Mouse (Mus musculus) heart, adult 2 months (tissue): Measurements from ENCODE around the gene Agbl4. TPM values are rescaled to one million over a fixed set of nuclear protein-coding genes. Genes with fewer than 3 reads are reported as not detected.
"Not testable (repeated sequence)": the region's sequence is repeated elsewhere in the genome, so short reads cannot be mapped to it uniquely, and the experiment has no call there.

Experiments
- DNase-seq, 2 experiments: peaks; one replicate each; pipeline ENCODE4 v3.0.0; 2021
- H3K27ac ChIP-seq: fragments of 200-600 bp; 2 replicates; pipeline ENCODE4 v1.8.1; 2022
- H3K27me3 ChIP-seq: fragments of 200-500 bp; 2 replicates; pipeline ENCODE4 v1.6.1; 2012; ENCODE audit warnings: mild to moderate bottlenecking, low read length, inconsistent platforms, mixed read lengths; ENCODE audit not compliant: control insufficient read depth, insufficient read depth
- H3K36me3 ChIP-seq: fragments of 200-500 bp; 2 replicates; pipeline ENCODE4 v1.6.1; 2012; ENCODE audit warnings: low read length, inconsistent platforms; ENCODE audit not compliant: control insufficient read depth, insufficient read depth
- H3K4me1 ChIP-seq: fragments of 200-500 bp; 2 replicates; pipeline ENCODE4 v1.6.1; 2011; ENCODE audit warnings: low read length; ENCODE audit not compliant: control insufficient read depth, insufficient read depth
- H3K4me3 ChIP-seq: fragments of 200-600 bp; 2 replicates; pipeline ENCODE4 v1.8.1; 2022
- H3K79me2 ChIP-seq: fragments of 200-500 bp; replicated peaks from 2 replicates; pipeline ENCODE4 v1.6.1; 2012; ENCODE audit warnings: mild to moderate bottlenecking, inconsistent platforms, low read length, moderate library complexity, mixed read lengths; ENCODE audit not compliant: control insufficient read depth, insufficient read depth
- H3K9ac ChIP-seq: fragments of 200-500 bp; 2 replicates; pipeline ENCODE4 v1.6.1; 2012; ENCODE audit warnings: low read depth, mild to moderate bottlenecking, control low read depth, inconsistent platforms, low read length, mixed read lengths
- CTCF ChIP-seq: fragments of 200-600 bp; IDR thresholded peaks from 2 replicates; pipeline ENCODE4 v1.8.1; 2022; ENCODE audit warnings: antibody characterized with exemption, mild to moderate bottlenecking, moderate library complexity
- EP300 ChIP-seq: fragments of 200-500 bp; IDR thresholded peaks from 2 replicates; pipeline ENCODE4 v1.6.1; 2011; ENCODE audit warnings: low read depth, low read length, control low read depth; ENCODE audit not compliant: insufficient read depth
- POLR2A ChIP-seq: fragments of 200-500 bp; IDR thresholded peaks from 2 replicates; pipeline ENCODE4 v1.6.1; 2011; ENCODE audit warnings: mild to moderate bottlenecking, low read depth, low read length, control low read depth; ENCODE audit not compliant: insufficient read depth
- WGBS: fragments of 180-500 bp; shearing (Covaris S2); methylation state at CpG from one replicate; pipeline ENCODE4 v1.1.7; 2018; 5-methylcytosine and 5-hydroxymethylcytosine counted together
- intact Hi-C: fragments of 180-260 bp; cut with DNase I; formaldehyde crosslinking; loops from one replicate; pipeline ENCODE4 v1.15.1; 2025
- polyA plus RNA-seq: library from polyadenylated mRNA; depleted of rRNA; stranded (reverse); fragments of >200 nt; gene quantifications from 2 replicates; pipeline ENCODE4 v1.2.3, GENCODE M21; 2012
- total RNA-seq, 2 experiments: library from RNA; stranded (reverse); gene quantifications; 2 replicates each; pipeline ENCODE4 v1.2.3; 2021

The Agbl4 gene
- total and polyA plus RNA-seq, 3 experiments: 0.08 to 0.39 (median 0.30) TPM

DNA sequence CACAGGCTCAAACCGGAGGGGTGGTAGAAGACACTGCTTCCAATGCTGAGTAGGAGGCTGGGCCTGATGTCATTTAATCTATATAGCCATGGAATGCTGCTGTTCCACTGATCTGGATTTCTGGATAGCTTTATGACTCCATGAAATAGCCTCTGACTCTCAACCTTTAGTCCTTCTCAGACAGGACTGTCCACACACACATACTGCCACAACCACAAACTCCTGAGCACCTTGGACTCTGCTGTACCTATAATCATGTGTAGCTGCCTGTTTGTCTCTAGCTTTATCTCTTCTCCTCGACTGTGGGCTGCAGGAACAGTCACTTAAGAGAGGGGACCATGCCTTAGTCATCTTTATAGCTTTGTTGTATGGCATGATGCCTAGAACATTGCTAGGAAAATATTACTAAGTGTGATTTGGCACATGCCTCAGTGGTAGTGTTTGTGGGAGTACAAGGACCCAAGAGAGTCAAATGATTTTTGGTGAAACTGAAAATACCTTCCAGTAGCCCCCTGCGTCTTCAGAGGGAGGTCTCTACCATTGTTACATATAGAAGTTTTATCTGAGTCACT is 817.8 kb downstream of the Agbl4 start:
- H3K79me2 ChIP-seq: no peaks in the 10 kb centered on the region
- intact Hi-C loops: no loop called here
- no peak for TF ChIP-seq CTCF
- no peak for TF ChIP-seq EP300
- TF ChIP-seq POLR2A: no peak

DNA sequence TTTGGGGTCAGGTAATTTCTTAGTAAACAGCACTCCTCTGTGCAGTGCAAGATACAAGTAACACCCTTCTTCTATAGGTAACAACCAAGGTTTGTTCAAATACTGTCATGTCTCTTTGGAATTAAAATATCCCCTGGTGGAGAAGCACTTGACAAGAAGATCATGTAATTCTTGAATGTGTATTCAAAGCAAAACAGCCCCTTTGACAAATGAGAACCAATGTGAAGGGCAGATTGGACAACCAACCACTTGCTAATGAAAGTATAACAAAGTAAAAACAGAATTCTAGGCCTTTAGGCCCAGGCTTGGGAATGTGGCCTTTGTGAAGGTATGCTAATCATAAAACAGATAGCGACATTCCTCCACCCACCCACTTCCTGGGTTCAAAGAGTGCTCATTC is 821.6 kb downstream of the Agbl4 start:
- intact Hi-C loops, H3K79me2 ChIP-seq, H3K27ac ChIP-seq, H3K27me3 ChIP-seq, DNase-seq, H3K4me1 ChIP-seq, H3K9ac ChIP-seq, H3K4me3 ChIP-seq, H3K36me3 ChIP-seq: not testable (repeated sequence)
- WGBS: 57% methylated on average over 1 of the region's 1 CpGs

More for the DNA sequence above, 817.8 kb downstream of the Agbl4 start:
- Histone ChIP-seq H3K4me1 (no peaks in the 10 kb centered on the region), H3K36me3 (no peaks in the 10 kb centered on the region), H3K4me3 (no peak overlapping the region), H3K27ac (no peak overlapping the region), H3K9ac (no peak overlapping the region), H3K27me3 (no peaks in the 10 kb centered on the region)
- WGBS: 50% methylated on average over 3 of the region's 3 CpGs
- DNase-seq: no peak

DNA sequence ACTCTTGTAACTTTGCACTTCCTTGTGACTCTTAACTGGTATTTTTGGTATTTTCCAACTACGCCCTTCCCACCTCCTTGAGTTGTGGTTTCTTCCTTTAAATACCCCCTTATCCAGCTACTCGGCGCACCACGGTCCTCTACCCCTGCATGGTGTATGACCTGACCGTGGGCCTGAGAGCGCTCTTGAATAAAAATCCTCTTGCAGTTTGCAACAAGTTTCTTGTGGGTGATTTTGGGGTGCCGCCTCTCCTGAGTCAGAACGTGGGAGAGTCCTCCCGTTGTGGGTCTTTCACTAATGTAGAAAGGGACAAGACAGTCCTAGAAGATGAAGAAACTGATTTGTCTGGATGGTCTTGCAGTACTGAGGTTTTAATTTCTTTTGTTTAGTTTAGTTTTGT is 822.1 kb downstream of the Agbl4 start:
- H3K79me2 ChIP-seq, H3K4me1 ChIP-seq, H3K36me3 ChIP-seq, H3K27me3 ChIP-seq, intact Hi-C loops, H3K4me3 ChIP-seq, H3K27ac ChIP-seq, DNase-seq, H3K9ac ChIP-seq: not testable (repeated sequence)
- 86% methylated on average over 9 of the region's 9 CpGs for WGBS

DNA sequence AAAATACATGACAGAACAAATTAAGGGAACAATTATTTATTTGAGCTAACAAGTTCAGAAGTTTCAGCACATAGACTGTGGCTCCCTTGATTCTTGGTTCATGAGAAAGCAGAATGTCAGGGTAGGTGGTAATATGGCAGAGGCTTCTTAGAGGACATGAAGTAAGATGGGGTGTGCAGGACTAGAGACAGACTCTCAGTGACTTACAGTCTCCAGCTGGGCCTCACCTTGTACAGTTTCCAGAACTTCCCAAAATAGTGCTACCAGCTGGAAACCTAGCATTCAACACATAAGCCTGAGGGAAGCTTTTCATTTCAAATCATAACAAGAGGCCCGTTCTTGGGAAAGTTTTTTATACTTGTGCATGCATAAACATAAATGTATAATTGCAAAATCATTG is 836.4 kb downstream of the Agbl4 start:
- no peak for DNase-seq
- intact Hi-C loops: no loop called here
- Histone ChIP-seq H3K27me3 (no peaks in the 10 kb centered on the region), H3K79me2 (no peaks in the 10 kb centered on the region), H3K27ac (no peak overlapping the region), H3K9ac (no peak overlapping the region), H3K36me3 (no peaks in the 10 kb centered on the region), H3K4me1 (no peaks in the 10 kb centered on the region), H3K4me3 (no peak overlapping the region)
- WGBS: 57% methylated on average over 1 of the region's 1 CpGs
- TF ChIP-seq CTCF: no peak
- TF ChIP-seq EP300: no peak
- TF ChIP-seq POLR2A: no peak

DNA sequence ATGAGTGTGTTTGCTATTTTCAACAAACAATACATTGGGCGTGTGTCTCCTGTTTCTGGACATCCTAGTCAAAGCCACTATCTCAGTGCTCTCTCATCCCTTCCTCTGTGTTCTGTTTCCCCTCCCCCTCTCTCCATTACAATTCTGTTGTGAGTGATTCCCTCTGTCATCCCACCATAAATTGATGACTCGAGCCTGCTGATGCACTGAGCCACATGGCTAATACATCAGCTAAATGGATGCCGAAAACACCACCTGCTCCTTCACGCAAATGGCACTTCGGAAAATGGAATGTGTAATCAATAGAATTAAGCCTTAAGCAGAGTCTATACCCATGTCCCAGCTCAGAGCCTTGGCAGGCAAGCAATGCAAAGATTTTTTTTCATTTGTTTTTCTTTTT is 854.5 kb downstream of the Agbl4 start:
- Histone ChIP-seq H3K27me3 (no peaks in the 10 kb centered on the region), H3K4me1 (no peaks in the 10 kb centered on the region), H3K79me2 (no peaks in the 10 kb centered on the region), H3K4me3 (no peak overlapping the region), H3K9ac (no peak overlapping the region), H3K27ac (no peak overlapping the region), H3K36me3 (no peaks in the 10 kb centered on the region)
- TF ChIP-seq POLR2A: no peak
- TF ChIP-seq CTCF: no peak
- TF ChIP-seq EP300: no peak
- intact Hi-C loops: no loop called here
- 82% methylated on average over 5 of the region's 5 CpGs for WGBS
- DNase-seq: no peak

DNA sequence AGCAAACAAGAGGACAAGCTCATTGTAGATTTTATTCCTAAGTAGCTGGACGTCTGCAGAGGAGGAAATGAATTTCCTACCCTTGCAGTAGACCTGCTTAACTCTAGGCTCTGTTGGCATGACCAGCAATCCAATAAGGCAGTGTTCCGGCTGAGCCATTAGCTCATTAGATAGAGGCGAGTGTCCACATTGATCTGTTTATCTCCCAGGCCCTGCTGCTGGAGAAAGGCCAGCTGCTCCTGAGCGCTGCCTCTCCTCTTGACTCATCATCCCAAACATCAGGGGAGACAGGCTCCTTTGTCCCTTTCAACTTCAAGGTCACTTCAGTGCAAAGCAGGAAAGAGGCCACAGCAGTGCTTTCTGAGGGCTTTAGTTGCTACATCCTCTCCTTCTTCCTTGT is 858.0 kb downstream of the Agbl4 start:
- H3K27me3 ChIP-seq: no peaks in the 10 kb centered on the region
- DNase-seq: no peak
- H3K27ac ChIP-seq: no peak overlapping the region
- no peaks in the 10 kb centered on the region for H3K4me1 ChIP-seq
- WGBS: 22% methylated on average over 4 of the region's 4 CpGs
- H3K4me3 ChIP-seq: no peak overlapping the region
- no peaks in the 10 kb centered on the region for H3K79me2 ChIP-seq
- intact Hi-C loops: no loop called here
- no peaks in the 10 kb centered on the region for H3K36me3 ChIP-seq
- TF ChIP-seq POLR2A: no peak
- TF ChIP-seq CTCF: no peak
- no peak for TF ChIP-seq EP300
- H3K9ac ChIP-seq: no peak overlapping the region
